ENCODE assay signal across 9 mouse cellular contexts in the genomic region with DNA sequence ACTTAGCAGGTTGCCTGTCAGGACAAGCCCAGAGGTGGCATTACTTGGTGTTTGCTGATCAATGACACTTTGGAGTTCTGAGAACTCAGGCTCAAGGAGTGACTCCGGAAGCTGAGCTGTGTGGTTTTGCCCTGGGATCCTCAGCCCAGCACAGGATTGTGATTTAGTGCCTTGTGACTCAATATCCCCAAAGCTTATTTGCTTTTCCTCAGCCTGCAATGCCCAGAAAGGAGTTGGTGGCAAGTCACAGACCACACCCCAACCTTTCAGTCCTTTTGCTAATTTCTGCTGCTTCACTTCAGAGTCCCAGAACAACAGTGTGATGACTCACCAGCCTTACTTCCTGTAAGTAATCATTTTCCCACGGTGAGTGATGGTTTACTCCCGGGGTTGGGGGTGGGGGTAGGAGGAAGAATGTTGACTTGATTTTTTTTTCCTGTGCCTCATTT.
DNase-seq lines count a peak whose midpoint lies in the region; ATAC-seq and TF ChIP-seq lines count a peak whose summit lies in the region.
"Had no signal": no experiment of that assay in that cellular context is flagged by ENCODE, and none has a peak within 500 bp of the region (broad histone marks: within the 10 kb centered on the region; RNA-seq: fewer than 3 reads in every experiment).

No protein-coding gene starts in this region.

- no peak overlapping the region for H3K4me3 ChIP-seq in gastrocnemius, adult 2 months
- no peak overlapping the region for H3K4me3 ChIP-seq in G1E (ENCODE audit: low read depth, low read length)
- no peak overlapping the region for H3K4me3 ChIP-seq in liver, embryonic 13.5 days (replicated peaks)

- ATAC-seq in G1E (ENCODE audit: extremely low read depth, insufficient number of reproducible peaks, low FRiP score, poor library complexity, severe bottlenecking), result peak; percentile 34; the same call in 1 of the 2 replicates
- ATAC-seq in liver, embryonic 13.5 days (ENCODE audit: low read depth), result 0 out of 2 replicates have a peak, but pooled peaks have one; percentile 43

- WGBS in liver, embryonic 13.5 days (ENCODE audit: insufficient replicate concordance), result 6% methylated on average over 3 of the region's 3 CpGs

- no peak for TF ChIP-seq CTCF in gastrocnemius, adult 2 months (IDR thresholded peaks at IDR 0.05)
- no peak for TF ChIP-seq CTCF in G1E (IDR thresholded peaks at IDR 0.05; ENCODE audit: low read depth, low read length)

- no peaks in the 10 kb centered on the region for H3K9me3 ChIP-seq in G1E (replicated peaks)
- H3K9me3 ChIP-seq in liver, embryonic 13.5 days (replicated peaks), result no peaks in the 10 kb centered on the region

- H3K27ac ChIP-seq in gastrocnemius, adult 2 months, result peak overlapping the region; percentile 73
- no peak overlapping the region for H3K27ac ChIP-seq in liver, embryonic 13.5 days
- H3K27ac ChIP-seq: liver, embryonic 14.5 days had no signal

- intact Hi-C loops in gastrocnemius, adult 2 months (cut with DNase I), result no loop called here

- no peaks in the 10 kb centered on the region for H3K27me3 ChIP-seq in G1E (ENCODE audit: insufficient read depth, low read length)
- H3K27me3 ChIP-seq in liver, embryonic 13.5 days, result no peaks in the 10 kb centered on the region

- H3K36me3 ChIP-seq in G1E (replicated peaks), result no peaks in the 10 kb centered on the region
- H3K36me3 ChIP-seq in liver, embryonic 13.5 days, result no peaks in the 10 kb centered on the region

- H3K4me1 ChIP-seq in G1E (ENCODE audit: insufficient read depth, low read depth, low read length), result no peaks in the 10 kb centered on the region
- 0 out of 2 replicates have a peak, but pooled peaks cover 8% of the 10 kb centered on the region for H3K4me1 ChIP-seq in liver, embryonic 13.5 days (replicated peaks)

- H3K9ac ChIP-seq in liver, embryonic 13.5 days, result no peak overlapping the region
- H3K9ac ChIP-seq: liver, embryonic 14.5 days had no signal

- no peak overlapping the region for H3K4me2 ChIP-seq in liver, embryonic 13.5 days

- DNase-seq in gastrocnemius, adult 2 months, result no peak
- DNase-seq in gastrocnemius, adult 8-10 months (ENCODE audit: low spot score in 2 of 2), result no peak
- no peak for DNase-seq in G1E (ENCODE audit: low spot score)
- DNase-seq in heart, adult 8-10 months (ENCODE audit: low spot score), result peak; percentile 71
- no peak for DNase-seq in liver, embryonic 13.5 days
- peak; percentile 66 for DNase-seq in yolk sac, embryonic 10.5 days (ENCODE audit: low spot score)
- DNase-seq in layer of hippocampus, adult 11-12 months (ENCODE audit: low spot score), result no peak
- DNase-seq in left cerebral cortex, adult 11 months (ENCODE audit: low spot score), result no peak

Comparison
In these comparisons a context has a peak if more than half of its experiments do, and no peak if none do; other contexts are left out.
1. DNase-seq: peak in heart, adult 8-10 months (single experiment) and yolk sac, embryonic 10.5 days (single experiment); none in gastrocnemius, adult 2 months (single experiment), gastrocnemius, adult 8-10 months (0 of 2), G1E (single experiment), liver, embryonic 13.5 days (single experiment), layer of hippocampus, adult 11-12 months (single experiment) and left cerebral cortex, adult 11 months (single experiment).